Mouse (Mus musculus): ENCODE measurements around the gene Pik3ca.
A peak's percentile ranks its signal among the peaks of the same experiment; 100 is the strongest.

Gene Pik3ca

DNA sequence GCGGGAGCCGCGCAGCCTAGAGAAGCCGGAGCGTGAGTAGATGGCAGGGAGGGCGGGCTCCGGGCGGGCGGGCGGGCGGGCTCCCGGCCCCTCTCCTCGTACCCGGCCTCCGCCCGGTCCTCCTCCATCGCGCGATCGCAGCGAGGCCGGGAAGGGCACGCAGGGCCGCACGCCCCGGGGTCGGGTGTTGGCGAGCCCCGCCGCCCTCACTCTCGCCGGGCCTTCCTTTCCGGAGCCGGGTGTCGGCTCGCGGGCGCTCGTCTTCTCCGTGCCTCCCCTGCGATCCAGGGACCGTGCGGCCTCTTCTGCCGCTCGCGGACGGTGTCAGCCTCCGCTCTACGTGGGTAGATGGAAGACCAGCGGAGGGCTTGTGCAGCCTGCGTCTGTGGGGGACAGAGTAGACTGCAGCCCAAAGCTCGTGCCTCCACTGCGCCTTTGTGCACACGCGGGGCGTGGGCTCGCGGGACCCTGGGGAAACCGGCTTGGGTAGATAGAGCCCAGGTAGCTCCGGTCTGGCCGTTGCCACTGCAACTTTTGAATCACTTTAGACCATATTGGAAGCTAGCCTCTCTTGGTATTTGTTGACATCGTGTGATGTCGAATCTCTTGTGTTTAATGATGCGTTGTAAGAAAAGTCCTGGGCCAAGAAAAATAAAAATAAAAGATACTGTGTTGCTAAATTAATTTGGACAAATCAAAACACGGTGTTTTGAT lies at the start of gene Pik3ca:
Pik3ca (plus strand) TSS at position 211 of the 714 bp plus-strand sequence.
- Histone ChIP-seq H3K27me3 (ENCODE audit: insufficient read depth, low read length) (no peaks in the 10 kb centered on the region), H3K4me3 (replicated peaks; ENCODE audit: low read length) (peak within 1 kb of the TSS; percentile 94), H3K4me1 (replicated peaks; ENCODE audit: low read depth, low read length) (peaks cover 42% of the 10 kb centered on the region), H3K9me3 (ENCODE audit: low read length) (no peaks in the 10 kb centered on the region), H3K36me3 (ENCODE audit: insufficient read depth, low read length) (no peaks in the 10 kb centered on the region)
- TF ChIP-seq POU5F1 (IDR thresholded peaks at IDR 0.05; ENCODE audit: borderline replicate concordance, low read length) = no peak
- no peak for TF ChIP-seq NANOG (IDR thresholded peaks at IDR 0.05; ENCODE audit: borderline replicate concordance, low read length)
- no peak for TF ChIP-seq CTCF (conservative IDR thresholded peaks at IDR 0.05; ENCODE audit: low read length)

DNA sequence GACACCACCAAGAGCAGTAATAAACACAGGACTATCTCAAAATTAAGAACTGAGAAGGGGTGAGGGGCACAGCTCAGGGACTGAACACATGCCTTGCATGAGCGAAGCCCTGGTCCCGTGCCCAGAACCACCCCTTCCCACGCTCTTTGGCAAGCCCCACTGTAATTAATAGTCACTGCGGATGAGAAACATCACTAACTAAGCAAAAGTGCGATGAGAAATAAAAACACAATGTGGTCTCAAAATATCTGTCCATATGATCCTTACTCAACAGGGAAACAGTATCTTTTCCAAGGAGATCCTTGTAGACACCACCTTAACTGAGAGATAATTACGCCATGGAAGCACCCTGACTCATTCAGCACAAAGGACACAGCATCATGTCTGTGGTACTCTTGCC lies 49.6 kb upstream of the Pik3ca start:
- Histone ChIP-seq H3K4me1 (replicated peaks; ENCODE audit: low read depth, low read length) (peaks cover 21% of the 10 kb centered on the region), H3K9me3 (ENCODE audit: low read length) (no peaks in the 10 kb centered on the region), H3K36me3 (ENCODE audit: insufficient read depth, low read length) (peaks cover 91% of the 10 kb centered on the region)

DNA sequence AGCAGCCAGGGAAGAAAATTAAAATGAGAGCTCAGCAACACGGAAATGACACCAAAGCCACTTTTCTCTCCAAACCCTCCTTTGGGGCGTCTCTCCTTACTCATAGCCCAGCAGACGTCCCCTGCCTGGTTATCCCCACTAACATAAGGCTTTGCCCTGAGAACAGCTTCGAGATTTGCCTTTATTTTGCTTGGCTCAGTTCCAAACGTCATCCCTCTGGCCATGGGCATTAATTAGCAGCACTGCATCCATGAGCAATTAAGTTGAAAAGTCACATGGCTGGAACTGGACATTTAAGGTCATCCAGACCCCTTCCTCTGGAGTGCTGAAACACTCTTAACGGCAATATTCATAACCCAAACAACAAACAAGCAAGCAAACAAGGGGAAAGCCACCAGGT lies 36.2 kb upstream of the Pik3ca start:
- no peaks in the 10 kb centered on the region for H3K9me3 ChIP-seq (ENCODE audit: low read length)
- TF ChIP-seq NANOG (IDR thresholded peaks at IDR 0.05; ENCODE audit: borderline replicate concordance, low read length) (no peak), CTCF (conservative IDR thresholded peaks at IDR 0.05; ENCODE audit: low read length) (no peak), POU5F1 (IDR thresholded peaks at IDR 0.05; ENCODE audit: borderline replicate concordance, low read length) (no peak)
- H3K36me3 ChIP-seq (ENCODE audit: insufficient read depth, low read length) = peaks cover 49% of the 10 kb centered on the region
- peaks cover 5% of the 10 kb centered on the region for H3K27me3 ChIP-seq (ENCODE audit: insufficient read depth, low read length)
- H3K4me3 ChIP-seq (replicated peaks; ENCODE audit: low read length) = peak overlapping the region; percentile 57
- H3K4me1 ChIP-seq (replicated peaks; ENCODE audit: low read depth, low read length) = peaks cover 57% of the 10 kb centered on the region

More for the DNA sequence above, 49.6 kb upstream of the Pik3ca start:
- Histone ChIP-seq H3K27me3 (ENCODE audit: insufficient read depth, low read length) (no peaks in the 10 kb centered on the region), H3K4me3 (replicated peaks; ENCODE audit: low read length) (no peak overlapping the region)
- no peak for TF ChIP-seq CTCF (conservative IDR thresholded peaks at IDR 0.05; ENCODE audit: low read length)
- no peak for TF ChIP-seq POU5F1 (IDR thresholded peaks at IDR 0.05; ENCODE audit: borderline replicate concordance, low read length)
- no peak for TF ChIP-seq NANOG (IDR thresholded peaks at IDR 0.05; ENCODE audit: borderline replicate concordance, low read length)

DNA sequence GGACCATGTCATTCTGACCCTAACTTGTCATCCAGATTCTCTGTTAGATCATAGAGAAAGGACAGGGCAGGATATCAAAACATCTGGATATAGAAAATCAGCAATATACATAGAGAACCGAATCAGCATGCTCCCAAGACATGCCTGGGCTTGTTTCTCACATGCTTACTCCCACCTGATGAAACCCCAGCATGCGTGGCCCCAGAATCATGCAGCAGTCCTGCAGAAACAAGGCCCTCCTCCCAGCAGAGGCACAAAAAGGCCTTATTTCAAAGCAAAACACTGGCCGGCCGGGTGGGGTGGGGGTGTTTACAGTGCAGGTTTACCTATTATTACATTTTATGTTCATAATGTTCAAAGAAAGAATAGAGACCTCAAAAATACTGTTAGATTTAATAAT lies 33.3 kb upstream of the Pik3ca start:
- peaks cover 22% of the 10 kb centered on the region for H3K27me3 ChIP-seq (ENCODE audit: insufficient read depth, low read length)
- H3K9me3 ChIP-seq (ENCODE audit: low read length) = no peaks in the 10 kb centered on the region
- peaks cover 28% of the 10 kb centered on the region for H3K36me3 ChIP-seq (ENCODE audit: insufficient read depth, low read length)
- H3K4me3 ChIP-seq (replicated peaks; ENCODE audit: low read length) = peak overlapping the region; percentile 94
- TF ChIP-seq POU5F1 (IDR thresholded peaks at IDR 0.05; ENCODE audit: borderline replicate concordance, low read length) (no peak), NANOG (IDR thresholded peaks at IDR 0.05; ENCODE audit: borderline replicate concordance, low read length) (no peak), CTCF (conservative IDR thresholded peaks at IDR 0.05; ENCODE audit: low read length) (no peak)
- H3K4me1 ChIP-seq (replicated peaks; ENCODE audit: low read depth, low read length) = peaks cover 64% of the 10 kb centered on the region

DNA sequence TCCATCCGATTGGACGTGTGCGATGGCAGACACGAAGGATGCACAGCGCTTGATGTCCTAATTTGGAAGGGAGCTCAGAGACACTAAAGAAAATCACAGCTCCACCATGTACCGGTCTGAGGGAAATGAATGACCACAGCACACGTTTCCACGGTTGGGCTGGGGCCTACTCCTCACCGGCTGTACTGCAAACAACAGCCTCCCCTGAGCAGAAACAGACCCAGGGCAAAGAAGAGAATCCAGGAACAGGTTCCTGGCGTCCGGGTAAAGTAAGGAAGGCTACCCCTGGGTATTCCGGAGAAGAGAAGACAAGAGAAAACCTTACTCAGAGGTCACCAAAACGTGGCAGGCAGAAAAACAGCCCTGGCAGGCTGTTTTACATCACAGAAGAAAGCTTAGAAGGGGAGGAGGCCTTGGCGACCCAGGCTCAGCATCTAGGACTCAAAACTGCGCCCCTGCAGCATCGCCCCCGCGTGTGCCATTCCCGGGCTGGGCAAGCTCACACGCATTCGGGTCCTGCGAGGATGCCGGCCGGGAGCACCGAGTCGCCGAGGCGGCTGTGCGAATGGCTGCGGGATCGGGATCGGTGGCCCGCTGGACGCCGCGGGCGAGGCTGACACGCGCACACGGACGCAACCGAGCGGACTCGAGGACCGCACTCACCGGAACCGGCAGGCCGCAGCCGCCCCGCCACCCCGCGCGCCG lies 32.5 kb upstream of the Pik3ca start:
- H3K27me3 ChIP-seq (ENCODE audit: insufficient read depth, low read length) = peaks cover 22% of the 10 kb centered on the region
- H3K4me1 ChIP-seq (replicated peaks; ENCODE audit: low read depth, low read length) = peaks cover 64% of the 10 kb centered on the region
- TF ChIP-seq POU5F1 (IDR thresholded peaks at IDR 0.05; ENCODE audit: borderline replicate concordance, low read length) (no peak; the same call in 1 of the 2 replicates), NANOG (IDR thresholded peaks at IDR 0.05; ENCODE audit: borderline replicate concordance, low read length) (no peak), CTCF (conservative IDR thresholded peaks at IDR 0.05; ENCODE audit: low read length) (no peak)
- no peaks in the 10 kb centered on the region for H3K9me3 ChIP-seq (ENCODE audit: low read length)
- peak overlapping the region; percentile 94 for H3K4me3 ChIP-seq (replicated peaks; ENCODE audit: low read length)
- H3K36me3 ChIP-seq (ENCODE audit: insufficient read depth, low read length) = peaks cover 24% of the 10 kb centered on the region

DNA sequence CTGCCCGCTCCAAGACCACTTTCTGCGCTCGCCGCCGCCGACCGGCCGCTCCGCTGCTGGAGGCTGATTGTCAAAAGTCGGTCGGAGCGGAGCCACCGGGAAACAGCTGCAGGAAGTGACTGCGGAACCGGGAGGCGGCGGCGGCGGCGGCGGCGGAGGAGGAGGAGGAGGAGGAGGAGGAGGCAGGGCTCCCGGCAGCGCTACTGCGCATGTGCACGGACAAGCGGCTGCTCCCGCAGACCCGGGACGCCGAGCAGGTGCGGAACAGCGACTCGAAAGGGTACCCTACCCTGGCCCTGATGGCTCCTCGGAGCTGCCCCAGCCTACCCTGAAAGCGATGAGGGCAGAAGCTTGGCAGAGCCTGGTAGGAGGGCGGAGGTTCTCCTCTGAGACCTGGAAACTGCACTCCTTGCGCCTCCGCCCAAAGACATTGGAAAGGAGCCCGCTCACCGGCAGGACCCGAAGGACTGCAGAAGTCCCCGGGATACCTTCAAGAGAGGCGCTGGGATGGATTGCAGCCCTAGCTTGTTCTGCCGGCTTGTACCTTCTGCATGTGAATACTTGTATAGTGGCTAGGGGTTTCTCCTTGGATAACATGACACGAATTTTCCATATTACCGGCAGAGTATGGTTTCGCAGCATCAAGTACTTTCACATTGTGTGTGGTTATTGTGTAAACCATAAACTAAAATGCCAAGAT lies 31.8 kb upstream of the Pik3ca start, which contains the start of gene Zmat3:
Zmat3 (minus strand) TSS at position 469 of the 700 bp plus-strand sequence.
- peaks cover 19% of the 10 kb centered on the region for H3K36me3 ChIP-seq (ENCODE audit: insufficient read depth, low read length)
- no peaks in the 10 kb centered on the region for H3K9me3 ChIP-seq (ENCODE audit: low read length)
- TF ChIP-seq POU5F1 (IDR thresholded peaks at IDR 0.05; ENCODE audit: borderline replicate concordance, low read length) = no peak
- no peak for TF ChIP-seq CTCF (conservative IDR thresholded peaks at IDR 0.05; ENCODE audit: low read length)
- TF ChIP-seq NANOG (IDR thresholded peaks at IDR 0.05; ENCODE audit: borderline replicate concordance, low read length) = no peak
- peaks cover 58% of the 10 kb centered on the region for H3K4me1 ChIP-seq (replicated peaks; ENCODE audit: low read depth, low read length)
- peaks cover 22% of the 10 kb centered on the region for H3K27me3 ChIP-seq (ENCODE audit: insufficient read depth, low read length)
- peak within 1 kb of the TSS; percentile 94 for H3K4me3 ChIP-seq (replicated peaks; ENCODE audit: low read length)

DNA sequence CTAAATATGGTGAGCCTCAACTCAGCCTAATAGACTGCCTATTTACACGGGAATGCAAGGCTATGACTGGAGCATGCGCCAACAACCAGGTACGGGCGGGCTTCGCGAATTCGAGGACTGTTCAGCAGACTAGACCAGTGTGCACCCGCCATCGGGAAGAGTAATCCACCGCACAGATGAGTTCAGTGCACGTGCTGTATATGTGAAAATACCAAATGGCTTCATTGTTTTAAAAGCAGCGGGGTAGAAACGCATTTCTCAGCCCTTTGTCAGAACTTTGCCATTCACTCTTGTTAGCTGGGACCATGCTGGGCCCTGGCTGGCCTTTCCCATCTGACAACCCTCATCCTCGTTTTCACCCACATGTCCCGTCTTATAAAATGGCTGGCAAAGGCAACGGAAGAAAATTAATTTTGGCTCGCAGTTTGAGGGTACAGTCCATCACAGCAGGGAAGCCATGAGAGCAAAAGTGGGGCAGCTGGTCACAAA lies 31.2 kb upstream of the Pik3ca start:
- peaks cover 52% of the 10 kb centered on the region for H3K4me1 ChIP-seq (replicated peaks; ENCODE audit: low read depth, low read length)
- TF ChIP-seq CTCF (conservative IDR thresholded peaks at IDR 0.05; ENCODE audit: low read length) (no peak), POU5F1 (IDR thresholded peaks at IDR 0.05; ENCODE audit: borderline replicate concordance, low read length) (no peak), NANOG (IDR thresholded peaks at IDR 0.05; ENCODE audit: borderline replicate concordance, low read length) (no peak)
- H3K9me3 ChIP-seq (ENCODE audit: low read length) = no peaks in the 10 kb centered on the region
- peaks cover 22% of the 10 kb centered on the region for H3K27me3 ChIP-seq (ENCODE audit: insufficient read depth, low read length)
- H3K4me3 ChIP-seq (replicated peaks; ENCODE audit: low read length) = peak overlapping the region; percentile 94
- peaks cover 16% of the 10 kb centered on the region for H3K36me3 ChIP-seq (ENCODE audit: insufficient read depth, low read length)

DNA sequence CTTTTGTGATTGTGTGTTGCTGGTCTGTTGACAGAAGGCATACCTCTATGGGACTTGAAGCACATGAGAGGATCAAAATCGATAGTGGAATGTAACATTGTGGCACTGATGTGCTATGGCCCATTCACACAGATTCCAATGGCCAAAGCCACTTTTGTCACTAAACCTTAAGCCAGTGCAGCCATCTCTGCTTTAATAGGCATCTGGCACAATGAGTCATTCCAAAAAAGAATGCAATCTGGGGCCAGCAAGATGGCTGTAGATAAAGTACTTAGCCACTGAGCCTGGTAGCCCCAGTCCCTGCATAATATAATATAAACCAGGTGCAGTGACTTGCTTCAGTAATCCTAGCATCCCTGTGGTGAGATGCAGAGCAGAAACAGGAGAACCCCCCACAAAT lies 30.0 kb upstream of the Pik3ca start:
- Histone ChIP-seq H3K4me1 (replicated peaks; ENCODE audit: low read depth, low read length) (peaks cover 40% of the 10 kb centered on the region), H3K9me3 (ENCODE audit: low read length) (no peaks in the 10 kb centered on the region), H3K4me3 (replicated peaks; ENCODE audit: low read length) (no peak overlapping the region), H3K36me3 (ENCODE audit: insufficient read depth, low read length) (peaks cover 9% of the 10 kb centered on the region), H3K27me3 (ENCODE audit: insufficient read depth, low read length) (peaks cover 22% of the 10 kb centered on the region)
- TF ChIP-seq NANOG (IDR thresholded peaks at IDR 0.05; ENCODE audit: borderline replicate concordance, low read length) = no peak
- no peak for TF ChIP-seq POU5F1 (IDR thresholded peaks at IDR 0.05; ENCODE audit: borderline replicate concordance, low read length)
- TF ChIP-seq CTCF (conservative IDR thresholded peaks at IDR 0.05; ENCODE audit: low read length) = no peak
